Mouse (Mus musculus): ENCODE data around the gene Ndufc1.
"Not testable (repeated sequence)": the region's sequence is repeated elsewhere in the genome, so short reads cannot be mapped to it uniquely, and the experiment has no call there.

Ndufc1 gene

DNA sequence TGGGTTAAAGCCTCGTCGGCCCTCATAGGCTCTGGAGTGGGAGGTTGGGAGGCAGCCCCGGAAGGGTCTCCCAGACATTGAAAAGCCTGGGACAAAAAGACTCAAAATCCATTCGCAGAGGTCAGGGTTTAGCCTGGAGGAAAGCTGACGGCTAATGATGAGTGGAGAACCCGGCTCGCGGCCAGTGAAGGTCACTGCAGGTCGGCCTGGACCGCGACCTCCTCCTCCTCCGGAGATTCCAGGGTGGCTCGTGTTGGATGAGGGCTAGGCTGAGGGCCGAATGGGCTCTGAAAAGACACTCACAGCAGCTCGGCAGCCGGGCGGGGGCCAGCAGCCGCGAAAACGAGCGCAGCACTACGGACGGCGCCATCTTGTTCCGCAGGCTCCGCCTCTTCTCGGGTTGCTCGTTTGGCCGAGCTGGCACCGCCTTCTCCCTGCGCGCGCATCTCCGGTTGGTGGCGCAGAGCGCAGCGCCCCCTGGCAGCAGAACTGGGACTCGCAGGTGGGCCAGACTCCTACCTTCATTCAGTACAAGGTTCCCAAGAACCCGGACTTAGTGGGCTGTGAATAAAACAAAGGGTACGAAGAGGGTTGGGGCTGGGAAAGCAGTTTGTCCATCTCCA is at the start of gene Ndufc1:
TSS of gene Ndufc1 (minus strand) at position 428 of the 623 bp plus-strand sequence.
- DNase-seq (ENCODE audit: low spot score in 2 of 2) = peak; percentile 96 to 97

DNA sequence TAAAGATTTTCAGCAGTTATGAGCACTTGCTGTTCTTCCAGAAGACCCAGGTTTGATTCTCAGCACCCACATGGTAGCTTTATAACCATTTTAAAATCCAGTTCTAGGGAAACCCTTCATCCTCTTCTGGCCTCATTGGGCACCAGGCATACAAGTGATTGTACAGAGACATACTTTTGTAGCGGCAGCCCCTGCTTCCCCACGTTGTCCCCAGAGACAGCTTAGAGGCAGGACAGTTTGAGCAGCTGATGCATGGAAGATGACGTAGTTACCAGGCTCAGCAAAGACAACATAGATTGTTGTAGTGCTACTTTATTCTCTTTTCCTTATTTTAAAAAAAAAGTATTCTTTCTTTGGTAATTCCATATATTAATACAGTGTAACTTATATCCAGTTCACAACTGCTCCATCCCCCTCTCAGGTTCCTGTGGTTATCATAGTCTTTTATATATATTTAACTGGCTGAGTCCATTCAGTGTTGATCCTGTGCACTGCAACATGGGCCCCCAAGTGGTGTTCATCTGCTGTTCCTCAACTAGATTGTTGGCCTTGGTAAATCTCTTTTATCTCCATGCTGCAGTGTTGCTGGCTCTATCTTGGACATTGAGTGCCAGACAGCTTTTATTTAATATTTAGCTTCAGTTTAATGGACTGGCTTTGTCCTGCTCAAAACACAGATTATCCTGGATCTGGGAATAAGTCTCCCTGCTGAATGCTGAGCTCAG is 26.2 kb upstream of the Ndufc1 start:
- no peak for DNase-seq (ENCODE audit: low spot score in 2 of 2)

DNA sequence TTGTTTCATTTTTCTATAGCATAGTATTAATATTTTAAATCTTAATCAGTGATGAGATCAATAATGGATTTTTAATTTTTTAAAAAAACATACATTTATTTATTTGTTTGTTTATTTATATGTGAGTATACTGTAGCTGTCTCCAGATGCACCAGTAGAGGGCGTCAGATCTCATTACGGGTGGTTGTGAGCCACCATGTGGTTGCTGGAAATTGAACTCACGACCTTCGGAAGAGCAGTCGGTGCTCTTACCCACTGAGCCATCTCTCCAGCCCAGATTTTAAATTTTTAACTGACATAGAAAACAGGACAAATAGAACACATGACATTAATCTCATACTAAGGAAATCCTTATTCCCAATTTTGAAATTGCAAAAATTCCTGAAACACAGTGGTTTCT is 25.6 kb upstream of the Ndufc1 start:
- DNase-seq (ENCODE audit: low spot score in 2 of 2) = not testable (repeated sequence)

DNA sequence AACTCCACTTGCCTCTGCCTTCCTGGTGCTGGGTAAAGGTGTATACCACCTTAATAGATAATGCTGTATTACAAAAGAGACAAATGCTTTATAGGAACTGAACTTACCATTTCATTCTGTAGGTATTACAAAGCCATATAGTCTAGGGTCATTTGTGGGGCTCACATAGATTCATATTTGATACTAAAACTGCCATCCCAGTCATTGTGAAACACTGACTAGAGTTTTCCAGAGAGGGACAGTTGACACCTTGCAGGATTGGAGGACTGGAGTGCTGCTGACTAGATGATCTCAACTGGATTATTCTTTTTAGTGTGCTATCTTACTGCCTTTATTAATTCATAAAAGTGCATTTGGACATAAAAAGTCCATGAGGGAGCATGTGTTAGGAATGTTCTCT is 16.6 kb upstream of the Ndufc1 start:
- no peak for DNase-seq (ENCODE audit: low spot score in 2 of 2)

DNA sequence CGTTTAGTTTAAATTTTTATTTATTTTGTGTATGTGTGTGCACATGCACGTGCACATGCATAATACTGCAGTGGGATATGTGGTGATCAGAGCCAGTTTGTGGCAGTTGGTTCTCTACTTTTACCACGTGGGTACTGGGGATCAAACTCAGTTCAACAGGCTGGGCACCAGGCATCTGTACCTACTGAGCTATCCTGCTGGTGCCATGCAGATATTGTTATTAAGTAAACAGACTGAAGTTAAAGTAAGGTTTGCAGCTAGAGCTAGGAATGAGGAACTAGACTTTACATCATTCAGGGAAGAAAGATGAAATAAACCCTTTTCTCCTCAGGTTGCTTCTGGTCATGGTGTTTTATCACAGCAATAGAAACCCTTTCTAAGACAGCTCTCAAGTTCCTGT is 13.1 kb upstream of the Ndufc1 start:
- no peak for DNase-seq (ENCODE audit: low spot score in 2 of 2)

DNA sequence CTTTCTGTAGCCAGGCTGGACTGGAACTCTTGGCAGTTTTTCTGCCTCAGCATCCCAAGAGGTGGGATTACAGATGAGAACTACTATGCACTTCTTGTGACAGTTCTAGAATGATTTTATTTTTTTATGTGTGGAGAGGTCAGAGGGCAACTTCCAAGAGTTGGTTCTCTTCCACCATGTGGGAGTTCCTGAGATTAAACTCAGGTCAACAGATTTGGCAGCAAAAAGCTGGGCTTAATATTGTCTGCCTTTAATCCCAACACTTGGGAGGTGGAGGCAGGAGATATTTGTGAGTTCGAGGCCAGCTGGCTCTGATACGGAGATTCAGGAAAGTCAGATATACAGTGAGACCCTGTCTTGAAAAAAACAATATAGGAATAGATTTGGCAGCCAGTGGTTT is 9.2 kb upstream of the Ndufc1 start:
- no peak for DNase-seq (ENCODE audit: low spot score in 2 of 2)

DNA sequence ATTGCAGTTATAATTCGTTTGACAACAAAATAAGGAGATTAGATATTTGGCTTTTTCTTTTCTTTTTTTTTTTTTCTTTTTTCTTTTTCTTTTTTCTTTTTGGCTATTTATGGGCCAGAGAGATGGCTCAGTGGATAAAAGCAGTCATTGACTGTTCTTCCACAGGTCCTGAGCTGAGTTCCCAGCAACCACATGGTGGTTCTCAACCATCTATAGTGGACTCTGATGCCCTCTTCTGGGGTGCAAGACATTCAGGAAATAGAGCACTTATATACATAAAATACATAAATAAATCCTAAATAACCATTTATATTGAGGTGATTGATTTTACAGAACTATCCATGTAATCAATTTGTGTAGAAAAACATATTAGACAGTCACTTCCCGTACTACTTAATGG is 8.7 kb upstream of the Ndufc1 start:
- no peak for DNase-seq (ENCODE audit: low spot score in 2 of 2)

DNA sequence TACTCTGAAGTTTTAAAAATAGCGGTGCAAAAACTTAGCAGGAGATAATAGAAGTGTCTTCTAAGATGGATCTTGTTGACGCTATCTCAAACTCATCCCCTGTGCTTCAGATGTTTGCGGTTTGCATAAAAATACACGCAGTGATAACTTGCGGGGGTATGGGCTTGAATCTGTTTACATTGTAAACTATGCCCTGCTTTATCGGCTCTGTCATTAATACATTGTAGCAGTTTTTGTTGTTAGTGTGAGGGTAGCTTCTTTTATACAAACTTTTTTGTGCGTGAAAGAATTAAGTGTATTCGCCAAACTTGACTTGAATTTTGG is 8.3 kb upstream of the Ndufc1 start:
- DNase-seq (ENCODE audit: low spot score in 2 of 2) = no peak

DNA sequence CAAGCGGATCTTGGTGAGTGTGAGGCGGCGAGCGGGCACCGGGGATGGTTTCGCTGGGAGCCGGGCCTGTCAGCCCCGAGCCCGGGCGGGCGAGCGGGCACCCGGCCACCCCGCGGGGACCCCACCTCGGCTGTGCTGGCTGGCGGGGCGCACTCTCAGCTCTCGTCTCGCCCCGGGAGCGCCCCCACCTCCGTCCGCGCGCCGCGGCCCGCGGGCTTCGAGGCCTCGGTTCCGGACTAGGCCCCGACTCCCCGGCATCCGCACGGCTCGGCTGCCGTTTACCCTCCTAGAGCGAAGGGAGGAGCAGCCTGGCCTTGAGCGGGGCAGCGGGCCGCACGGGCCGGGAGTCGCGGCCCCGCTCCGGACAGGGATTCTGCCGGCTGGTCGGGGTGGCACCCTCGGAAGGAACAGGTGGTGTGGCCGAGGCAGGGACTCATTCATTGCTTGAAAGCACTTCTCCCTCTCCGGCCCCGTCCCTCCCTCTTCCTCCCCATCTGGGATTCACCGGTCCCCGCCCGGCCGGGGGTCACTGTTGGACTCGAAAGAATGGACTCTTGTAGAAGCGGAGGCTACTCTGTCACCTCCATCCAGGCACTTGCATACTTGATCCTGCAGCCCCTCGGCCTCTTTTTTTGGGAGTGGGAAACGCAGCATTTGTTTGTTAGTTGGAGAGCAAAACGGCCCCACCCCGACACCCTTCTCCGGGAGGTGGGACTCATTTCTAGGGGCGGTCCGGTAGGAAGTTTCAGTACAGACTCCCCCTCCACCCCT is 7.8 kb upstream of the Ndufc1 start:
- DNase-seq (ENCODE audit: low spot score in 2 of 2) = peak; percentile 26 to 36

DNA sequence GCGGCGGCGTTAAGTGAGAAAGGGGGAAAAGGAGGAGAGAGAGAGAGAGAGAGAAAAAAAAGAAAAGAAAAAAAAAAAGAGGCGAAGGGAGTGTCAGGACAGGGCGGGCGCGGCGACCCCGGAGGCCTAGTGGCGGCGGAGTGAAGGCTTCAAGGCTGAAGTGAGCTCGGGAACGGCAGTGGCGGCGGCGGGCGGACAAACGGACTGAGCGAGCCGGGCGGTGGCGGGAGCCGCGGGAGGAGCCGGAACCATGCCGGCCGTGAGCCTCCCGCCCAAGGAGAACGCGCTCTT is 7.2 kb upstream of the Ndufc1 start:
- no peak for DNase-seq (ENCODE audit: low spot score in 2 of 2)

DNA sequence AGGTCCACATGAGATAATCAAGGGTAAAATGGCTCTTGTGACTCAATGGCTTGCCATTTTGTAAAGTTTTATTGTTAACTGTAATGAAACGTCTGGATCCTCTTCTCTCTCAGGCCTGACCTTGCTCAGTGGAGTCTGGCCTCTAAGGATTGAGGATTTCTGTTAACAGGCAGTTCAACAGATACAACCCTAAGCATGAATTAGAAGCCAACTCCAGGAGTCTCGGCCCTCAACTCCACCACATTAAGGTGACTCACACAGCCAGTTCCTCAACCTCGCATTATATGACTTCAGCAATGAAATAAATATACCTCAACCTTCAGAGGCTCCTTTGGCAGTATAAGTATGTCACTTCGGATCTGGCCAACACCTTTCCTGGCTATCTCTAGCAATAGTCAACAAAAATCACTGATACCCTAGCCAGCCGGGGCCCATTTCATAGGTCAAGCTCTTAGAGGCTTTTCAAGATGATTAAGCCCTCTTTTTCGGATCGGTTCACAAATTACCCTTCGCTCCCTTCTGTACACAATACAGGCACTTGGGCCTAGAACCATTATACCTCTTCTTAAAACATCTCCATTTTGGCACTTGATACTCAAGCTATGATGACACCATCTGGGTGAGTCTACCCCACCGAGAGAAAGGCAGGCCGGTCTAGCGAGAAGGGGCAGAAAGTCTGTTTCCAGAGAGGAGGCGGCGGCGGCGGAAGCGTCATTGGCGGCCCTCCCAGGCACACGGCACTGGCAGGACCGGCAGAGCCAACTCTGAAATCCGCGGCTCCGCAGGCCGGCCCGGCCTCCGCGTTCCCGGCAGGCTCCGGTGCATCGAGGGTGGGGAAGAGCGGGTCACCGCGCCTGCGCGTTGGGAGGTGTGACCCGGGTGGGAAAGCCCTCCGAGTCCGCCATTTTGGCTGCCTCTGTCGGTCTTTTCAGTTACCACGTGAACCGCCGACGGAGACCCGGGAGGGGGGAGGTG is 6.6 kb upstream of the Ndufc1 start, which contains the start of gene Naa15:
TSS of gene Naa15 (plus strand) at position 51 of the 975 bp plus-strand sequence.
- peak; percentile 97 to 98 for DNase-seq (ENCODE audit: low spot score in 2 of 2)

DNA sequence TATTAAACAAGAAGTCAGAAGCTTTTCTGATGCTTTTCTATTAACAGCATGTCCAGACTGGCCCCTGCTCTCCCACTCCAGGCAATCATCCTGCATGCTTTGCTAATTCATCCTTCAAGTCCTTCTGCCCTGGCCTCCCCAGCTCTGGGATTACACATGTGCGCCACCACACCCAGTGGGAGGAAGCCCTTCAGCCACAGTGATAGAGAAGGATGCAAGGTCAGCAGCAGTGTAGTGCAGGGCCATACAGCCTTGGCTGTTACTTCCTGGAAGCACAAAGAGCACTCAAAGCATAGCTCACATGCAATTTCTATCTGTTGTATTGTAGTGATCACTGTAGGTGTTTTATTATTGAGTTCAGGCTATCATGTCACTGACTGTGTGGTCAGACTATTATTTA is 4.5 kb upstream of the Ndufc1 start:
- no peak for DNase-seq (ENCODE audit: low spot score in 2 of 2)

DNA sequence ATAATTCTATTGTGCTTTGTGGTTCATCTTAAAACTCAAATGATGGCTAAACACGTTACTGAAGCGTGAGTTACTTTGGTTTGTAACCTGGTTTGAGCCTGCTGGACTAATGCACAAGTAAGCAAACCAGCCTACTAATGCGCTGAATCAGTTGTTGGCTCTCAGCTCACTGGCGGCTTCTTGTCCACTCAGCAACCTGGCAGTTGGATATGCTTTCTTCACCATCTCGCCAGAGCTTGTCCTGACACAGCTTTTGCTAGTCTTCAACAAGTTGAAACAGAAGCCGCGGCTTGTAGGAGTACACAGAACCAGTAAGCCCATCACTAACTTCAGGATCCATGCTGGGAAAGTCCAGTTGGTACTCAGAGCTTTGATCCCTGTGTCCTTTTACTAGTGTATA is 3.7 kb upstream of the Ndufc1 start:
- DNase-seq (ENCODE audit: low spot score in 2 of 2) = no peak

DNA sequence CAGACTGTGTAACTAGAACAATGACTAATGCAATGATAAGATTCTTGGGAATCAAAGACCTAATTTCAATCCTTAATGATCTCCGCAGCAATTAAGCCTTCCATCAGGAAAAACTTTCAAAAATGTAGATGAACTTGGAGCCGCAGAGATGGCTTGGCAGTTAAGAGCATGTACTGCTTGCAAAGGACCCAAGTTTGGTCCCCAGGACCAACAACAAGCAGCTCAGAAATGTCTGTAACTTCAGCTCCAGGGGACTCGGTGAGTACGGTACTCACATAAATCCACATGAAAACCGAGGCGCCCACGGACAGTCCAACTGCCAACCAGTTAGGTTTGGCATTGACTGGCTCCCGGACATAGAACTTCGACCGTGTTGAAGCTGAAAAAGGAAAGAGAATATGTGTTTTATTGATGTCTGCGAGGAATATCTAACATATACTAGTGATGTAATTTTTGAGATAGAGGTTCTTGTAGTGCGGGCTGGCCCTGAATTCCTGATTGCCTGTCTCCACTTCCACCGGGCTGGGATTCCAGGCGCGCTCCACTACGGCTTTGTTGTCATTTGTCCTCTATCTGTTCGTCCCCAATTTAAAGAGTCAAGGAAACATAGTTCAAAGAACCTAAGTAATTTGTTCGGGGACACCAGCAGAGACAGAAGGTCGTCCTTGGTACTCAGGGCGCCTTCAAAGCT is 773 bp downstream of the Ndufc1 start:
- peak in 1 of 2 experiments; percentile 36 for DNase-seq (ENCODE audit: low spot score in 2 of 2)

DNA sequence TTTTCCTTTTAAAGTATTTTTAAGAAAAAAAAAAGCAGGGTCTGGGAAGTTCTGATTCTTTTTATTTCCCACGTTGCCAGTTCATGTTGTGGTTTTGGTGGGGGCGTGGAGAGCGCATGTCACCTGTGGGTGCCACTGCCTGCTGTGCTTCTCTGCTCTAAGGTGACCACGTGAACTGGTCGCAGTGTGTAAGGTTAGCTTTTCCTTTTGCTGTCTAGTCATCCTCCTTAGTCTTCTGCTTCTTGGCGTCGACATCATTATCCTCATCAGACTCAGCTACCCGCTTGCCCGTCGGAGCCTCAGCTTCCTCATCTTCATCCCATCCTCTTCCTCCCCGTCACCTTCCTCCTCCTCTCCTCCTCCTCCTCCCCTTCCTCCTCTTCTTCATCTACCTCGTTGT is 6.2 kb downstream of the Ndufc1 start:
- DNase-seq (ENCODE audit: low spot score in 2 of 2) = no peak

DNA sequence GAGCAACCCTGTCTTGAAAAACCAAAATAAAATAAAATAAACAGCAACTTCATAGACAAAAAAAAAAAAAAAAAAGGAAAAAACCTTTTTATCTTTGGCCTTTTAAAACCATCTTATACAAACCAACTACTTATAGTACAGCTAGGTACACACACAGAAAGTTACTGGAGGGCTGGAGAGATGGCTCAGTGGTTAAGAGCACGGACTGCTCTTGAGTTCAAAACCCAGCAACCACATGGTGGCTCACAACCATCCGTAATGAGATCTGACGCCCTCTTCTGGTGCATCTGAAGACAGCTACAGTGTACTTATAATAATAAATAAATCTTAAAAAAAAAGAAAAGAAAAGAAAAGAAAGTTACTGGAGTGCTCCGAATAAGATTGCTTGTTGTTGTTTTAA is 6.7 kb downstream of the Ndufc1 start:
- DNase-seq (ENCODE audit: low spot score in 2 of 2) = not testable (repeated sequence)

DNA sequence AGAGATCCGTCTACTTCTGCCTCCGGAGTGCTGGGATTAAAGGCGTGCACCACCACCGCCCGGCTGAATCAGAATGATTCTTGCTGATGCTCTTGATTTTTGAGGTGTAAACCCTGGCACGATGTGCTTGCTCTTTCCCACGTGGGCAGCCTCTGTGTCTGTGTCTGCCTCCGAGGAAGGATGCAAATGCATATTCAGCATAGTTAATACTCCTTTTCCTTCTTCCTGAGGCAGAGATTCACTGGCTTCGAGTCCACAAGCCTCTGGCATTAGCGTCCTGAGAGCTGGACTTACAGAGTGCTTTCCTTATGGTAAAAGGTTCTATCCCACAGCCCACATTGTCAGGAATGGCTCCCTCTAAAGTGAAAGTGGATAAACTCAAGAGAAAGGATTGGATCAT is 8.1 kb downstream of the Ndufc1 start:
- DNase-seq (ENCODE audit: low spot score in 2 of 2) = peak in 1 of 2 experiments; percentile 11

DNA sequence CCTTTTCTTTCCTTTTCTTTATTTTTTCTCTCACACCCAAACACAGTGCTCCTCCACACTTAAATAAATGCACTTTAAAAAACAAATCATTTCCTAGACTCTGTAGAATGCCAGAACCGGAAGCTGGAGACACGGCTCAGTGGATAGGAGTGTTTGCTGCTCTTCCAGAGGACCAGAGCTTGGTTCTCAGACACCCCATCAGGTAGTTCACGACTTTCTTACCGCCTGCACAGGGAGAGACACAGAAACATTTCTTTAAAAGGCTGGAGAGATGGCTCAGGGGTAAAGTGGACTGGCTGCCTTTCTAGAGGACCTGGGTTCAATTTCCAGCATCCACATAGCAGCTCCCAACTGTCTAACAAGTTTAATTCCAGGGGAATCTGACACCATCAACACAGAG is 9.3 kb downstream of the Ndufc1 start:
- no peak for DNase-seq (ENCODE audit: low spot score in 2 of 2)

DNA sequence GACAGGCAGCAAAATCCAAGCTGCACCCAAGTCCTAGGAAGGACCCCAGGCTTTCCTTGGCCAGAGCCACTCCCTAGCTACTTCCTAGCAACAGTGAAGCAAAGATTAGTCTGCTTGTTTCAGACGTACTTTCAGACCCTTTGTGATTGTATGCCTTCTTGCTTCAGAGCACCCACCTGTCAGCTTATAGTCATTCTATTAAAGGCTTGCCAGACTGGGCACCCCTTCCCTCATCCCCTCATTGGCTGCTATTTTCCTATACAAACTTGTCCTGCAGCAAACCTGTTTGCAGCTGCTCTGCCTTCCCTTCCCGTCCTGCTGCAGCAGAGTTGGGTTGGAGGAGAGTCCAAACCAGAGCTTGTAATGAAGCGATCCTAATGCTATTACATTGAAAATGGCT is 10.1 kb downstream of the Ndufc1 start:
- no peak for DNase-seq (ENCODE audit: low spot score in 2 of 2)

DNA sequence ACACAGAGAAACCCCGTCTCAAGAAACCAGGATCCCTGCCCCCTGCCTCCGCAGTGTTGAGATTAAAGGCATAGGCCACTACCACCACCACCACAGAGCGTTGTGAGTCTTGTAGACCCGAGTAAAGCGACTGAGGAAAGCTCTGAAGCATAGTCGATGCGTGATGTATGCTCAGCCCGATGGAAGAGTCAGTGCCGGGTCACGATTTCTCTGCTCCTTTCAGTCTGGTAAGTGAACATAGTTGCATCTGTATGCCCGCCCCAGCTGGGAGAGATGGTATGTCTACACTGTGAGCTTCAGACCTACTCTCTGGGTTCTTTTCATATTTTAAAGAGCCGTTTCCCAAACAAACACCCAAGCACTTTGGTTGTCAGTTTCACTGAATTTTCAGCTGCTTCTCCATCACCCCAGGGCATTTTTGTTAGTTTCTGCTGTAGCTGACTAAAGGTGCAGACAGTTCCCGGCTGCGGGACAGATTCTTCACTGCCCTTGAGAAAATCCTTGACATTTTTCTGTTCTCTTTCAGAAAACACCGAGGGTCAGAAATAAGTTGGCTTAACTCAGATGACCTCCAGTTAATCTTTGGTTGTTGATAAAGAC is 11.0 kb downstream of the Ndufc1 start:
- DNase-seq (ENCODE audit: low spot score in 2 of 2) = no peak
